Mouse (Mus musculus): ENCODE measurements around the gene Pip4k2b. TPM values are rescaled to one million over a fixed set of nuclear protein-coding genes. Genes with fewer than 3 reads are reported as not detected.

The Pip4k2b gene
- polyA plus RNA-seq, 1 experiment from 2014 or later = 1.7 TPM

DNA sequence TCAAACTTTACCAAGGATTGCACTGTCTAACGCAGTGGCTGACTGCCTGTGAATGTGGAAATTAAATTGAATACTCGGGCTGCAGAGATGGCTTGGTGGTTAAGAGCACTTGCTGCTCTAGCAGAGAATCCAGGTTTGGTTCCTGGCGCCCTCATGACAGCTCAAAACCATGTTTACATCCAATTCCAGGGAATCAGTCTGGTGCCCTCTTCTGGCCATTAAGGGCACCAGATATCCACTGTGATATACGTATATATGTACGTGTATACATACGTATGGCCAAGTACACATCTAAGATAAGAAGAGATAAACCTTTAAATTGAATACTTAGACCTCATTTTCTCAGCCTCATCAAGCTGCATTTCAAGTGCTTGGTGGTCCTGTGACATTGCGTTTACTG lies 78.3 kb downstream of the Pip4k2b start:
- Histone ChIP-seq H3K4me2 (ENCODE audit: low read length) (no peak overlapping the region), H3K9me3 (ENCODE audit: control insufficient read depth, low read length) (no peaks in the 10 kb centered on the region), H3K4me1 (replicated peaks; ENCODE audit: control insufficient read depth, insufficient read depth, low read length) (peaks cover 41% of the 10 kb centered on the region), H3K27me3 (replicated peaks; ENCODE audit: control insufficient read depth, insufficient read depth, low read length) (peaks cover 11% of the 10 kb centered on the region), H3K27ac (ENCODE audit: low read depth) (no peak overlapping the region), H3K9ac (ENCODE audit: low read length) (no peak overlapping the region), H3K4me3 (ENCODE audit: low read depth, low read length) (no peak overlapping the region), H3K36me3 (ENCODE audit: control insufficient read depth, insufficient read depth, low read length) (peaks cover 53% of the 10 kb centered on the region)
- WGBS = 92% methylated on average over 7 of the region's 7 CpGs
- no peak for DNase-seq (ENCODE audit: low spot score)
- ATAC-seq (replicated peaks; ENCODE audit: low FRiP score, low TSS enrichment, low read depth) = no peak

DNA sequence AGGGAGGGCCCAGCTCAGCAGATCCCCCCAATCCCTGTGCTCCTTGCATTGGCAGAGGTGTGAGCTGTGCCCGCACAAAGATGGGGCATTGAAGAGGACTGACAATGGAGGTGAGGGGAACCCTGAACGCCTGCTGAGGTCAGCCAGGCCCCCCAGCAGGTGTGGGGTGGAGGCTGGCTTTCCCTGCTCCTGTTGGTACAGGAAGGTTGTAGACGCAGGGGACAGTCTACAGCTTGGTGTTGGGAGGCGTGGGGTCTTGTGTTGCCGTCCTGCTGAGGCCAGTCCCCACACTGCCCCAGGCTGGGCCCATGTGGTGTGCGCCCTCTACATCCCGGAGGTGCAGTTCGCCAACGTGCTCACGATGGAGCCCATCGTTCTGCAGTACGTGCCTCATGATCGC lies 79.1 kb downstream of the Pip4k2b start:
- H3K36me3 ChIP-seq (ENCODE audit: control insufficient read depth, insufficient read depth, low read length) = peaks cover 45% of the 10 kb centered on the region
- WGBS = 90% methylated on average over 13 of the region's 13 CpGs
- H3K27ac ChIP-seq (ENCODE audit: low read depth) = no peak overlapping the region

More for the DNA sequence above, 79.1 kb downstream of the Pip4k2b start:
- no peak for ATAC-seq (replicated peaks; ENCODE audit: low FRiP score, low TSS enrichment, low read depth)
- Histone ChIP-seq H3K9ac (ENCODE audit: low read length) (no peak overlapping the region), H3K9me3 (ENCODE audit: control insufficient read depth, low read length) (no peaks in the 10 kb centered on the region), H3K4me1 (replicated peaks; ENCODE audit: control insufficient read depth, insufficient read depth, low read length) (peaks cover 47% of the 10 kb centered on the region), H3K4me3 (ENCODE audit: low read depth, low read length) (no peak overlapping the region), H3K27me3 (replicated peaks; ENCODE audit: control insufficient read depth, insufficient read depth, low read length) (peaks cover 16% of the 10 kb centered on the region), H3K4me2 (ENCODE audit: low read length) (no peak overlapping the region)
- no peak for DNase-seq (ENCODE audit: low spot score)

Small RNAs within 50 kb of the gene (microRNA-seq; reads per million reads assigned to microRNA genes)
- gene Mir6927 = 0.51 reads per million
- gene Mir8102 = not detected

Other genes with a start within 250 kb of the Pip4k2b start
- gene 4933428G20Rik, start 244.4 kb downstream of the Pip4k2b start, polyA plus RNA-seq (2014; fragmentation: Nextera tagmentation; extraction: Ambion mirVana) = 0.12 TPM in 2 replicates
- 0.16 and 0.30 TPM in 2 replicates for gene Srcin1, start 168.5 kb downstream of the Pip4k2b start, polyA plus RNA-seq (2014; fragmentation: Nextera tagmentation; extraction: Ambion mirVana)
- 3.1 and 3.6 TPM in 2 replicates for gene Epop, start 115.0 kb downstream of the Pip4k2b start, polyA plus RNA-seq (2014; fragmentation: Nextera tagmentation; extraction: Ambion mirVana)
- gene Mllt6, start 81.3 kb downstream of the Pip4k2b start, polyA plus RNA-seq (2014; fragmentation: Nextera tagmentation; extraction: Ambion mirVana) = 4.6 and 4.8 TPM in 2 replicates
- gene Cisd3, start 58.9 kb downstream of the Pip4k2b start, polyA plus RNA-seq (2014; fragmentation: Nextera tagmentation; extraction: Ambion mirVana) = 41.2 and 47.9 TPM in 2 replicates
- gene Pcgf2, start 44.2 kb downstream of the Pip4k2b start, polyA plus RNA-seq (2014; fragmentation: Nextera tagmentation; extraction: Ambion mirVana) = 19.2 and 19.7 TPM in 2 replicates
- gene Psmb3, start 41.3 kb downstream of the Pip4k2b start, polyA plus RNA-seq (2014; fragmentation: Nextera tagmentation; extraction: Ambion mirVana) = 473 and 491 TPM in 2 replicates
- 10.5 and 11.8 TPM in 2 replicates for gene Cwc25, start 21.9 kb upstream of the Pip4k2b start, polyA plus RNA-seq (2014; fragmentation: Nextera tagmentation; extraction: Ambion mirVana)
- 0.31 TPM in 2 replicates for gene 1700001P01Rik, start 31.2 kb upstream of the Pip4k2b start, polyA plus RNA-seq (2014; fragmentation: Nextera tagmentation; extraction: Ambion mirVana)
- 752 and 786 TPM in 2 replicates for gene Rpl23, start 37.7 kb upstream of the Pip4k2b start, polyA plus RNA-seq (2014; fragmentation: Nextera tagmentation; extraction: Ambion mirVana)
- gene Lasp1, start 54.3 kb upstream of the Pip4k2b start, polyA plus RNA-seq (2014; fragmentation: Nextera tagmentation; extraction: Ambion mirVana) = 85.1 and 88.6 TPM in 2 replicates
- gene B230217C12Rik, start 96.1 kb upstream of the Pip4k2b start, polyA plus RNA-seq (2014; fragmentation: Nextera tagmentation; extraction: Ambion mirVana) = 8.1 and 9.5 TPM in 2 replicates
- 0.39 and 0.54 TPM in 2 replicates for gene Fbxo47, start 139.4 kb upstream of the Pip4k2b start, polyA plus RNA-seq (2014; fragmentation: Nextera tagmentation; extraction: Ambion mirVana)
- 0.09 and 0.30 TPM in 2 replicates for gene Plxdc1, start 241.7 kb upstream of the Pip4k2b start, polyA plus RNA-seq (2014; fragmentation: Nextera tagmentation; extraction: Ambion mirVana)